Mouse (Mus musculus) adrenal gland, postnatal 4 days (tissue): ENCODE measurements at regions not wholly inside any gene's neighbourhood (a gene's known extent, or its start where the extent isn't known, plus 50 kb on each side); places are given as distances from the start of the nearest gene placed in this dataset.

Experiments used
- DNase-seq, 2 experiments: peaks; one replicate each; pipeline ENCODE4 v3.0.0; 2021 to 2022; ENCODE audit warnings: low spot score in 2 of 2, mixed read lengths in 2 of 2

DNA sequence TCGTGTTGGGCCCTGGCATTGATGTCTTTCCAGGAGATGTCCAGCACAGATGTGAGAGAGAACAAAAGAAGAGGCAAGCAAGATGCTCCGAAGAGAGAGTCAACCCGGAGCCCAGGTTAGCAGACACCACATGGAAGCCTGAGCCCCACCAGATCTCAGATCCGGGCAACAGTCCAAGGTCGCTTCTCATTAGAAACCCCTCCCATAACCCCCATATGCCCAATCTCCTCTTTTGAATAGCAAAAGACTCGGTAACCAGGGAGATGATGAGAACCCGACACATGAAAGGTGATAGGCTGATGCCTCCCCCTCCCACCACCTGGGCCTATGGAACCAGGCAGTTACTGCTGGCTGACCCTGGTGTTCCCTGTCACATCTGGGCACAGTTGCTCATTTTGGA, 155.7 kb upstream of the Igsf21 start:
- no peak for DNase-seq

DNA sequence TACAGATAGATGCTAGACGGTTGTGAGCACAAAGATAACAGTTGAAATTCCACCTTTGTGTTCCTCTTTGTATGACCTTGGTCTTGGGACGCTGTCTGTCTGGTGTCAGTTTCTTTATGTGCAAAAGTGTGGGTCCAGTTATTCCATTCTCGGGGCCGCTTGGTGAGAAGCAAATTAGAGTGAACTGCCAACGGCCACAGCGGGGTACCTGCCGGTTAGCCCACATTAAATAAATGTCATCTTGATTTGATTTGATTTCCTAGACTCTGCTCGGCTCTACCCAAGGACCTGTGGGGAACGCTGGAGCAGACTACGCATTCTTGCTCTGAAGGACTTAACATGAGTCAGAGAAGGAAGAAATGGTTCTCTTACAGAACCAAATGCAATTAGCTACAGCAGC, 155.0 kb upstream of the Igsf21 start:
- no peak for DNase-seq

DNA sequence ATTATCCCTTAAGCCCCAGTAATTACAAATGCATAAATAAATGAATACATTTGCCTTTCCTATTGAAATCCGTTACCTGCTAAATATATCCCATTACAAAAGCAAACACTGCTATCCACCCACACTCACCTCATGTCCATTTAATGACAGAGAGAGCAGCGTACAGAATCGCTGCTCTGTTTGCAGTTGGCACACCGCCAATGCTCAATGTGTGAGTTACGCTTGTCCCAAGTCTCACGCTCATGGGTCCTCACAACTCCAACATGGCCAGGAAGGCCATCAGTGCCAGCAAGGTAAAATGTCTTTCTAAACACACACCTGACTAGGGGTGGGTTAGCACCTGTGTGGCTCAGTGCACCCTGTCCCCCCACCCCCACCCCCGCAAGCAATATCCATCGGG, 150.0 kb upstream of the Igsf21 start:
- DNase-seq: no peak

DNA sequence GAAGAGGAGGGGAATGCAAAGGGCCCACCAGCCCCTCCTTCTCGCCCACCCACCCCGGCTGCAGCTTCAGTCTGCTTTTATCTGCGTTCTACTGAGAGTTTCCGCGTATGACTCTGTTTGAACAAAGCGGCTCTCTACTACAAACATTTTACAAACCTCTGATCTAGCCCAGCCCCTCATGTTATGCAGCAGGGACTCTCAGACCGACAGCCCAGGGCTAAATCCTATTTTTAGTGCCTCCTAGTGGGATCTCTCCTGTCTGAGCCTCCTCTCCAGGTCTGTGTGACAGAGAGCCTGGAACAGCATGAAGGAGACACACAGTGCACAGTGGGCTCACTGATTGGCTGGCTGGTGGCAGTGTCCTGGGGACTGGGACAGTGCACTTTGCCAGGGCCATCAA, 145.7 kb upstream of the Igsf21 start:
- DNase-seq: no peak

DNA sequence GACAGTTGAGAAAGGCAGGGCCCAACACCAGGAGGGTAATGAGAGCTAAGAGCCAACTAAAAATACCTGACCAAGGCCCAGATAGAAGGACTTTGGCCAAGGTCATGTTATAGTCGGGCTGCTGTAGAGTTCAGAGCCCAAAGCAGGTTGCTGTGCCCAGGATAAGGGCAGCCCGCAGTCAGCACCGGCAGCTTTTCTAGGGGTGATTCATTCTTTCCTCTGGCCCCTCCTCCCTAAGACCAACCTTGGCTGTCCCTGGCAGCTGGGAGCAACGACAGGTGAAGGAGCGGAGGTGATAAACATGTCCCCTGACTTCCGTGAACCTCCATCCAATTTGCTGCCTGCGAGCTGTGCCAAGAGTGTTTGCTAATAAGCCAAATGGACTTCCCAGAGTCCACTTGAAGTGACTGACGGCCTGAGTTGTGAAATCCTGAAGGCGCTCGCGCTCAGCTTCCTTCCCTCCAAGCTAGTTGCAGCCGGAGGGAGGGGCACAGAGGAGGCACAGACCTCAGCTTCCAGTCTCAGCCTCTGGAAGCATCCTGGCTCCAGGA, 144.2 kb upstream of the Igsf21 start:
- DNase-seq: no peak

DNA sequence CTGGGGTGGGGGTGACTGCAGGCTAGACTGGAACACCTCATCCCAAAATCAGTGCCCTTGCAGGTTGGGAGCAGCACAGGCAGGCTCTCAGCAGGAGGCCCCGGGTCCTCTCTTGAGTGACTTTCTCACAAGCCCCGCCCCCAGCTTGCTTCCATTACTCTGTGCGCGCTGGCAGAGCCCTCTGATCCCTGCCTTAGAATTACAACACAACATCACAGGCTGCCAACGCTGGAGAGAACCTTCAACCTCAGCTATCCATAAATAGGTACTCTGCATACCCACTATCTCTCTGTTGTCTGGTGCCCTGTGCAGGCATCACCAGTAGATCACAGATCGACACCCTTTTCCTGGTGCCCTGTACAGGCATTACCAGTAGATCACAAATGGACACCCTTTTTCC, 139.1 kb upstream of the Igsf21 start:
- DNase-seq: no peak

DNA sequence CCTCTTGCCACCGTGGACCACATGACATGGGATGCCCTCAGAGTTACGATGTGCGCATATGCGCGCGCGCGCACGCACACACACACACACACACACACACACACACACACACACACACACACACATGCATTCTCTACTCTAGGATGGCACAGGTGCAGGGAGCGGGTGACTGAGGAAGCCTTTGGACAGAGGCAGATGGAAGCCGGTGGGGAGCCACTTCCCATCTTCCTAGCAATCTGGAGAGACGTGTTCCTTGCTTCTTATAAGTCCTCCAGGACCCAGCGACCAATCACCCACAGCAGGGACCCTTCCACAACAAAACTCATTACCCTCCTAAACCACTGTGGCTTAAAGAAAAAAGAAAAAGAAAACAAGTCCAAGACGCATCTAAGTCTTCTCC, 138.6 kb upstream of the Igsf21 start:
- no peak for DNase-seq

DNA sequence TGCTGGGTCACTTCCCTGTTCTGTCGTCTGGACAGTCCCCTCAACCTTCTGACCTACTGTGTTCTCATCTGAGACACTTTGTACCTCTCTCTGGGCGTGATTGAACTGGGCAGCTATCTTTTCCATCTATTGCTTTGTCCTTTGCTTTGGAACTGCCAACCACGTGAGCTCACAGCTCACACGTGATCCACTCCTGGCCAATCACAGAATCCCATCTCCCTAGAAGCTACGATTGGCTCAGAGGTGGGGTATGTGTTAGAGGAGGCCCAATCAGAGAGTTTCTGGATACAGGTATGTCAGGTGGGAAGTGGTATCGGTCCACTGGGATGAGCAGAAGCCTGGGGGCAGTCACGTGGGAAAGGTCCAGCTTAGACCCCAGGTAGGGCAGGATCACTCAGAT, 137.0 kb upstream of the Igsf21 start:
- no peak for DNase-seq

DNA sequence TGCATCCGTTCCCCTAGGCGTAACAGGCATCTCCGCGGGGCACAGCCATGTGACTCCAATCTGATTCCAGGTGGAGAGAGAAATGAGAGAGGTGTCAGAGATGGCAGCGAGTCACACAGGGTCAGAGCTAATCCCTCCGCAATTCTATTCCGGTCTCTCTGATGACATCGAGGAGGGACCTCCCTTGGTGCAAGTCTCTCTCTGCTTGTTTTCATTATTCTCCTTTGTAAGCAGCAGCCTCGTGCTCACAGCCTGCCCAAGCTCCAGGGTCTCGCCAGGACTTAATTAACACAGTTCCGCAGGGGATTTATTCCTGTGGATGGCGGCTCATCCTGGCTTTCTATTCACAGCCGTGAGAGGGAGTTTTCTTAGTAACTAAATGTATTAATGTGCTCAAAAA, 134.1 kb upstream of the Igsf21 start:
- DNase-seq: no peak

DNA sequence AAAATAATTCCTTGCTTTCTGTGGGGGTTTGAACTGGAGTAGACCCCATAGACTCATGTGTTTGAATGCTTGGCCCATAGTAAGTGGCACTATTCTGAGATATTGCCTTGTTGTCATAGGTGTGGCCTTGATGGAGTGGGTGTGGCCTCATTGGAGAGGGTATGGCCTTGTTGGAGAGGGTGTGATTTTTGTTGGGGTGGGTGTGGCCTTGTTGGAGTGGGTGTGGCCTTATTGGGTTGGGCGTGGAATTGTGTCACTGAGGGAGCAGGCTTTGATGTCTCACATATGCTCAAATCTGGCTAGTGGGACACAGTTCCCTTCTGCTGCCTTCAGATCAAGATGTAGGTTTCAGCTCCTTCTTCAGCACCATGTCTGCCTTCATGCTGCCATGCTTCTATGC, 131.4 kb upstream of the Igsf21 start:
- no peak for DNase-seq

DNA sequence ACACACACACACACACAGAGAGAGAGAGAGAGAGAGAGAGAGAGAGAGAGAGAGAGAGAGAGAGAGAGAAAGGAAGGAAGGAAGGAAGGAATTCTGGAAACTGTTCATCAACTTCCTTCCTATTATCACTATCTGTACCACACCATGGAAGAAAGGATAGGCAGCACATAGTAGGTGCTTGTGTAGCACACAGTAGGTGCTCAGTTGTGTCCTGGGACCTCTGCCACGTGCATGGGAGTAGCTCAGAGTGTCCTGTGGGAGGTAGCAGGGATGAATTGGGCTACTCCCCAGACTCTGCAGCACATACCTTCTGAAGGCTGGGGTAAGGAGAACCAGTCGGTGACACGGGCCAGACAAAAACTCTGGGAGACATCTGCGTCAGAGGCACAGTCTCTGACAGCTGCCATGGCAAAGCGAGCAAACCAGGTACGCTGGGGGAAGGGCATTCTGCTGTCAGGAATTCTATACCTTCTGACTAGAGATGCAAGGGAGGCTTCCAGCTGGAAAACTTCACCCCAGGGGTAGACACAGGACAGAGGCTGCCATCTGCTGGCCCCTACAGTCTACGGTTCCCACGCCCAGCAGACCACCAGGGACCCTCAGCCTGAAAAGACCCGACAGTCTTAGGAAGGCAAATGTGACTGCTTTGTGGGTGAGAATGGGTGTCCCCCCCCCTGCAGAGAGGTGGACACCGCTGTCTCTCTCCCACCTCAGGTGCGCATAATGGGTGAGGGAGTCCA, 126.2 kb upstream of the Igsf21 start:
- no peak for DNase-seq

DNA sequence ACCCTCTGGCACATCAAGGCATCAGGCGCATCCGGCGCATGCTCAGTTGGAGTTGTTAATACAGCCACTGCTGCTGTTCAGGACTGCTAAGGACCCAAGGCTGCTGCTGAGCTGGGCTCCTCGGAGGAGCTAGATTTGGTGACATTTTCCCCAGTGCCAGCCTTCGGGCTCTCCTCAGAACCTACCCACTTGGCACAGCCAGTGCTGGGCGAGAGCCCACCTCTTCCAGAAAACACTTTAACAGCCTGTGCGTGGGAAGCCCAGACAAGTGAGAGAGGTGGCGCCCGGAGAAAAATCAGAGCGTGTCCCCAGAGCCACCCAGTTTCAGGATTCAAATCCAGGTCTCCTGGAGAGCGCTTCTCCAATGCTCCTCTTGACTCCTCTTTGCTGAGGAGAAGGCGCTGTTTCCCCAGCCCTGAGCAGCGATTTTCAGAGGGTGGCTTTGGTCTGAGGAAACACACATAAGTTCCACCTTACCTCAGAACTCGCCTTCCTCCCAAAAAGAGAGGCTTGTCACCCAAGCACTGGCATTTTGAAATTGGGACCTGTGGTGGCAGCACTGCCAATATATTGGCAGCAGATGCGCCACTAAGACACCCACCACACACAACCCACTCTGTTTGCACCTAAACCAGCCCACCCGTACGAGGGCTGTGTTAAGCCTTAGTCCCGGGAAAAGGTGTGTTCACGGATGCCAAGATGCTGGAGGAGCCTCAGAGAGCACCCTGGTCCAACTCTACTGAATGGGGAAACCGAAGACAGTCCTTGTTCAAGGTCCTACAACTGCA, 125.0 kb upstream of the Igsf21 start:
- no peak for DNase-seq

DNA sequence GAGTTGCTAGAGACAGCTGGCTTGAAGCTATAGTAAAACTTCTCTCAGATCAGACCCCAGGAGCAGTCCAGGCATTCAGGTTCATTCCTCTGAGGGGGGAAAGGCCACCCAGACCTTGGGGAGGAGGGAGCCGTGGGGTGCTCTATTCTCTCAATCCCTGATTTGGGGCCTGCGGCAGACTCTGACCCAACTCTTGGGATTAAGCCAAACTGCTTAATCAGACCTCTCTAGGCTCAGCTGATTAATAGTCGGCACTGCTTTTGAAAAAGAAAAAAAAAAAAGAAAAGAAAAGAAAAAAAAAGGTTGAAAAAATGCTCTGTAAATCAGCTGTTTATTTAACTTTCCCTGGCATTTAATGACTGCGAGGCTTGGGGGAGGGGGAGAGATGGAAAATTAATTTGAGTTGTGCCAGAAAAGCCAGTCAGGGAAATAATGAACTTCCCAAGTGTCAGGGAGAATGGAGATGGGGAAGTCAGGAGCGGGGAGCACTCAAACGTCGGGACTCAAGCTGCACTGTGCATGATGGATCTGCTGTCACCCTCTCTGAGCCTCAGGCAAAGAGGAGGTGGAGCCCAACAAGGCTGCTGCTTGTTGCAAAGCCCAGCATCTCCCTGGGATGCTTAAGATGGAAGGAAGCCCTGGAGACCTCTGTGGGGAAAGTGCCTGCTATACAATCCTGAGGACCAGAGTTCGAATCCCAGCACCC, 120.5 kb upstream of the Igsf21 start:
- no peak for DNase-seq

DNA sequence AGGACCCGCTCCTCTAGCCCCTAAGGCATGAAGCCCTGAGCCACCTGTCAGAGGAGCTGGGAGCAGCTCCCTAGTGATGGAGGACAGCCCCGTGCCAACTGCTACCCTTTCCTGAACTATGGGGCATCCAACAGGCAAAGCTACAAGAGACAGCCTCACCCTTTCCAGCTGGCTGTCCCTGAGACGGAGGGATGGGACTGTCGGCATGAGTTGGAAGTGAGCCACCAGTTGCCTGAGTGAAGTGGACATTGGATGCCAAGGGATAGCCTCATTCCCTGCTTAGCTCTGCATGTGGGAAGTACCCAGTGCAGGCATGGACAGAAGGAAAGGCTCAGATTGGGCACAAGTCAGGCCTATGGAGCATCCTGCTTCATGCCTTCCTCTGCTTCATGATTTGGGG, 112.3 kb upstream of the Igsf21 start:
- DNase-seq: no peak

DNA sequence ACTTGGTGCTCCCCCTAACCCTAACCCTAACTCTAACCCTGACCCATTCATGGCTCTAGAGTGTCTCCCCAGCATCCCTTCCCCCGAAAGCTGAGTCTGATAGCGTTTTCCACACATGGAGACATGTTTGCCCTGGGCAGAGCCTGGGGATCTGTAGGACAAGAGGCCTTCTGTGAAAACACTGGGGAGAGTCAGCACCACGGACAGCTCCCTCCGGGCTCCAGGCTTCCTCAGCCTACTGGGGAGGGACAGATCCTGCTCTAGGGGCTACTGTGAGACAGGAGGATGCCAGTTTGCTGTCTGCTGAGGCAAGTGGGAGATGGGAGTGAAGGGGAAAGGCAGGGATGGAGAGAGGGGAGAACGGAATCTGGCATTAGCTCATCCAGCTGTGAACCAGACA, 111.5 kb upstream of the Igsf21 start:
- peak; percentile 64 to 71 for DNase-seq

DNA sequence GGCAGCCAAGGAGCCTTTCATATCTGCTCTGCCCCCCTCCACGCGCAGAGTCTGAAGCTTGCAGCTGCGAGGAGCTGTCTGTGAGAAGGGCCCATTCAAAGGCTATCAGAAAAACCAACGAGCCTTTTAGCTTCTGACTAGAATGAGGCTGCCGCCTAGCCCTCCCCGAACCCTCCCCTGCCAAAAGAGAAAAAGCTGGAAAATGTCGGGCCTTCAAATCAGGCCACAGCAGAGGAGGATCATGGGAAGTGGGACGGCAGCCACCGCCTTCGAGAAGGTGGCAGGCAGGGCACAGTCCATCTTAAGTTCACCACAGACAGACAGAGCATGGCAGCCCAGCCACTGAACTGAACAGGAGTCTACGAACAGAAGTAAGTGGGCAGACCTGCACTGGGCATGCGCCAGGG, 108.6 kb upstream of the Igsf21 start:
- DNase-seq: no peak

DNA sequence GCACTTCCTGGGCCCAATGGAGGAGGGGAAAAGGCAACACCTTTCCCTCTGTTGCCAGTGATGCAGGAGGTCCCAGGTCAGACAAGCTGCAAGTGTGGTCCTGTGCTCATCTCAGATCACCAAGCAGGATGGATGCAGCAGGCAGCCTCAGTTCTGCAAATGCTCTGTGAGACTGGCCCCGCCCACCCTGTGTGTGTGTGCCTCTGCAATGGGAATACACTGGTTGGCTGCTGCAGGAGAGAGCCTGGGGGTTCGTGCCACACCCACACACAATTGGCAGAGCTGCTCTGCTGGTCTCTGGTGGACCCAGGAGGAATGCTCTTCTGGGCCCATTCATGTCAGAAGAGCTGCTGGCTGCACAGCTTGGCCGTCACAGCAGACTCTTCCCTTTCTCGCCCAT, 102.2 kb upstream of the Igsf21 start:
- no peak for DNase-seq

DNA sequence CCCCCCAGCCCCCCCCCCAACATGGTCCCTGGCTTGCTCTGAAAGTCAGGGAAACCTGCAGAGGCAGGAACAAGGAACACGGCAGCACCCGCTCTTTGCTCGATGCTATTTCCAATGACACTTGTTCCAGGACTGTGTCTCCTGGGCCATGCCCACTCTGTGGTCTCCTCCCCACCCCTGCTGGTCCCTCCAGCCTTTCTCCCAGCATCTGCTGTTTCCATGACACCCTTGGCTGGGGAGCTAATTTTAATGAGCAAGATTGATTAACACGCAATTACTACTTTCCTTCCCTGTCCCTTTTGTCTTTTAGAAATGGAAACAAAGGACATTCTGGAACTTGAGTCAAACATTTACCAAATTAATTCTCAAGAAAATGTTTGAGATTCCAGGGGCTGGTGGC, 83.6 kb upstream of the Igsf21 start:
- no peak for DNase-seq

DNA sequence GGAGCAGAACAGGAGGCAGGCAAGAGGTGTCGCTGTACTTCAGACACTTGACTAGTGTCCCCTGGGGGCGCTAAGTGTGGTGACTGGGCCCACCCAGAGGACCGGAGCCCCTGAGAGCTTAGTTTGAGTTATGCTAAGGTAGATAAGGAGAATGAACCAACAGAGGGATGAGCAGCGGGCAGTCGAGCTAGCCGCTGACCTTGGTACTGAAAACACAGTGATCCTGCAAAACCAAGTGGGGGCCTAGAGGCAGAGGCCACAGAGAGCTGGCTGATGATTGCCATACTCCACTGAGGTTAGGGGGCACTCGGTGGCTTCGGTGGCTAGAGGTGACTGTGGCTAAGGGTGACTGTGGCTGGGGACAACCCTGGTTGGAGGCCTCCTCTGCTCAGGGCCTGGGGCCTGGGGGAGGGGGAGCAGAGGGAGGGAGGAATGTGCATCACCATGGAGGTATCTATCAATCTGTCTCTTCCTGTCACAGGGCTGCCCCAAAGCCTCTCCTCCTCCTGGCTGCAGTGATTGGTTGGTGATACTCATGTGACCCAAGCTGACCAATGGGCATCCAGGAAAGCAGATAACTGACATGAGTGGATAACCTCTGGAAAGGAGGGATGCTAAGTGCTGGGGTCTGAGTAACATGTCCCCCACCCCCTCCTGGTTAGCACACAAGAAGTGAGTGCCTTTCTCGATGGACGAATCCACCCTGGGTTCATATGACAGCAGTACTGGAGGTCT, 80.3 kb upstream of the Igsf21 start:
- DNase-seq: no peak

DNA sequence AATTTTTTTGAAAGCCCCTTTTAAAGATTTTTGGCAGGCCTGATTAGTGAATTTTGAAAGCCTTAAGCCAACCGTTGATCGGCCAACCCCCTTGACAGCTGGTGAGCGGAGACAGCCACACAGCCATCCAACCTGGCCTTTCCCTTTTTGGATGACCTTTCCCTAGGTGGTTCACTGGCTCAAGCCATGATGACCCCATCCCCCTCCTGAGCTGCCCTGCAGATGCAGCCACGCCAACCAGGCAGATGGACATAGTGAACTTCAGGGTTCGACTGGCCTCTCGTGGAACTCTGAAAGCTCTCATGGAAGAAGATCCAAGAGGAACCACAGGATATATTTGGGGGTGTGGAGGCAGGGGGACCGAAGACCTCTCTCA, 79.1 kb upstream of the Igsf21 start:
- DNase-seq: no peak

DNA sequence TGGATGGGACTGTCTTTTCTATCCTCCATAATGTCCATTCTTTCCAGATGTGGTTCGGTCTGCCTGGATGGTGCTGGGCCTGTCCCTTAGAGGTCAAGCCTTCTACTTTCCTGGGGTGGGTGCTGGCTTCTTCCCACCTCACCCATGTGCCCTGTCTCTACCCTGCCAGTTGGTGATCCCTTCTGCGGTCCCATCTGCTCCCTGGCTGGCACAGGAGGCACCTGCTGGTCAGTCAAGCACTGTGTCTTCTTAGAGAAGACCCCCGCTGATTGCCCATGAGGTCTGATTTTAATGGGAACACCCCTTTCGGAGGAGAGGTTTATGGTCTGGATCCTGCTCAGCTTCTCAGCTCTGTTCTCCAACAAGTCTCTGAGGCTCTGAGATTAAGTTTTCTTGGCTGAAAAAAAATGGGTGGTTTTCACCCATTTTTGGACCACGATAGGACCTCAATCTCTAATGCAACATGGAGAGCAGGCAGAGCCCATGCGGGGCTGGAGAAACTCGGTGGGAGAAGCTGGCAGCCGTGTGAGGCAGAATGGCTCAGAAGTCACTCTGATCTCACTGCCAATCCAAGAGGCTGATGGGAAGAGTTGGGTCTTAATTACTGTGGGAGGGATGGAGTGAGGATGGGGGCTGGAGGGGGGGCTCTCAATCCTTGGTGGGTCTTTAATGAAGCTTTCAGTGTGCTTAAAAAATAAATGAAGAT, 78.5 kb upstream of the Igsf21 start:
- DNase-seq: no peak
